Mouse (Mus musculus): Measurements from ENCODE around the gene Fndc9. TPM values are rescaled to one million over a fixed set of nuclear protein-coding genes. Genes with fewer than 3 reads are reported as not detected.

The Fndc9 gene
- polyA plus RNA-seq, 1 experiment from 2014 or later: 2.7 TPM

GRCm38 (mm10) chr11:46223575-46223974, 11.8 kb upstream of the Fndc9 start:
- Histone ChIP-seq H3K27ac (ENCODE audit: low read depth, low read length) (no peak overlapping the region), H3K36me3 (ENCODE audit: control insufficient read depth, insufficient read depth, low read length) (peaks cover 28% of the 10 kb centered on the region), H3K4me3 (ENCODE audit: low read length) (no peak overlapping the region), H3K9ac (ENCODE audit: low read depth, low read length) (no peak overlapping the region), H3K27me3 (replicated peaks; ENCODE audit: control insufficient read depth, insufficient read depth, low read length) (no peaks in the 10 kb centered on the region), H3K4me1 (ENCODE audit: control insufficient read depth, insufficient read depth, low read depth, low read length) (peaks cover 14% of the 10 kb centered on the region), H3K4me2 (ENCODE audit: low read length) (no peak overlapping the region), H3K9me3 (ENCODE audit: control insufficient read depth, low read length) (no peaks in the 10 kb centered on the region)
- WGBS: 77% methylated on average over 2 of the region's 2 CpGs
- no peak for ATAC-seq

GRCm38 (mm10) chr11:46225345-46225744, 10.0 kb upstream of the Fndc9 start:
- H3K9ac ChIP-seq (ENCODE audit: low read depth, low read length): no peak overlapping the region
- no peaks in the 10 kb centered on the region for H3K9me3 ChIP-seq (ENCODE audit: control insufficient read depth, low read length)
- no peak overlapping the region for H3K27ac ChIP-seq (ENCODE audit: low read depth, low read length)
- no peak for ATAC-seq
- no peak overlapping the region for H3K4me3 ChIP-seq (ENCODE audit: low read length)
- no peak overlapping the region for H3K4me2 ChIP-seq (ENCODE audit: low read length)
- WGBS: 91% methylated on average over 5 of the region's 5 CpGs
- no peaks in the 10 kb centered on the region for H3K27me3 ChIP-seq (replicated peaks; ENCODE audit: control insufficient read depth, insufficient read depth, low read length)
- peaks cover 26% of the 10 kb centered on the region for H3K36me3 ChIP-seq (ENCODE audit: control insufficient read depth, insufficient read depth, low read length)
- no peaks in the 10 kb centered on the region; the same call in 1 of the 2 replicates for H3K4me1 ChIP-seq (ENCODE audit: control insufficient read depth, insufficient read depth, low read depth, low read length)

- ATAC-seq: no peak
- H3K4me3 ChIP-seq (ENCODE audit: low read length): no peak overlapping the region
- H3K9ac ChIP-seq (ENCODE audit: low read depth, low read length): no peak overlapping the region
Observed at GRCm38 (mm10) chr11:46230184-46230583, 5.1 kb upstream of the Fndc9 start.

GRCm38 (mm10) chr11:46232803-46233202, 2.5 kb upstream of the Fndc9 start:
- H3K27ac ChIP-seq (ENCODE audit: low read depth, low read length): no peak overlapping the region
- no peak overlapping the region for H3K9ac ChIP-seq (ENCODE audit: low read depth, low read length)
- no peaks in the 10 kb centered on the region for H3K27me3 ChIP-seq (replicated peaks; ENCODE audit: control insufficient read depth, insufficient read depth, low read length)
- no peak for ATAC-seq
- no peak overlapping the region for H3K4me3 ChIP-seq (ENCODE audit: low read length)
- peaks cover 11% of the 10 kb centered on the region for H3K4me1 ChIP-seq (ENCODE audit: control insufficient read depth, insufficient read depth, low read depth, low read length)
- no peak overlapping the region for H3K4me2 ChIP-seq (ENCODE audit: low read length)
- H3K9me3 ChIP-seq (ENCODE audit: control insufficient read depth, low read length): no peaks in the 10 kb centered on the region
- WGBS: 93% methylated on average over 4 of the region's 4 CpGs
- peaks cover 16% of the 10 kb centered on the region for H3K36me3 ChIP-seq (ENCODE audit: control insufficient read depth, insufficient read depth, low read length)

More at GRCm38 (mm10) chr11:46230184-46230583, 5.1 kb upstream of the Fndc9 start:
- Histone ChIP-seq H3K4me2 (ENCODE audit: low read length) (no peak overlapping the region), H3K27ac (ENCODE audit: low read depth, low read length) (no peak overlapping the region), H3K36me3 (ENCODE audit: control insufficient read depth, insufficient read depth, low read length) (peaks cover 11% of the 10 kb centered on the region), H3K9me3 (ENCODE audit: control insufficient read depth, low read length) (no peaks in the 10 kb centered on the region), H3K4me1 (ENCODE audit: control insufficient read depth, insufficient read depth, low read depth, low read length) (peaks cover 3% of the 10 kb centered on the region), H3K27me3 (replicated peaks; ENCODE audit: control insufficient read depth, insufficient read depth, low read length) (no peaks in the 10 kb centered on the region)
- WGBS: 62% methylated on average over 6 of the region's 6 CpGs

GRCm38 (mm10) chr11:46233966-46234365, 1.4 kb upstream of the Fndc9 start:
- Histone ChIP-seq H3K9me3 (ENCODE audit: control insufficient read depth, low read length) (no peaks in the 10 kb centered on the region), H3K4me1 (ENCODE audit: control insufficient read depth, insufficient read depth, low read depth, low read length) (peaks cover 11% of the 10 kb centered on the region), H3K27ac (ENCODE audit: low read depth, low read length) (no peak overlapping the region), H3K27me3 (replicated peaks; ENCODE audit: control insufficient read depth, insufficient read depth, low read length) (no peaks in the 10 kb centered on the region), H3K4me2 (ENCODE audit: low read length) (no peak overlapping the region), H3K9ac (ENCODE audit: low read depth, low read length) (no peak overlapping the region), H3K4me3 (ENCODE audit: low read length) (no peak overlapping the region), H3K36me3 (ENCODE audit: control insufficient read depth, insufficient read depth, low read length) (peaks cover 21% of the 10 kb centered on the region)
- ATAC-seq: no peak
- WGBS: 53% methylated on average over 4 of the region's 4 CpGs

- WGBS: 42% methylated on average over 4 of the region's 4 CpGs
- Histone ChIP-seq H3K9me3 (ENCODE audit: control insufficient read depth, low read length) (no peaks in the 10 kb centered on the region), H3K36me3 (ENCODE audit: control insufficient read depth, insufficient read depth, low read length) (peaks cover 35% of the 10 kb centered on the region), H3K27ac (ENCODE audit: low read depth, low read length) (no peak overlapping the region), H3K27me3 (replicated peaks; ENCODE audit: control insufficient read depth, insufficient read depth, low read length) (no peaks in the 10 kb centered on the region), H3K4me2 (ENCODE audit: low read length) (no peak overlapping the region), H3K9ac (ENCODE audit: low read depth, low read length) (no peak overlapping the region), H3K4me1 (ENCODE audit: control insufficient read depth, insufficient read depth, low read depth, low read length) (peaks cover 11% of the 10 kb centered on the region), H3K4me3 (ENCODE audit: low read length) (no peak overlapping the region)
- ATAC-seq: no peak
Observed at GRCm38 (mm10) chr11:46236976-46237375, 1.6 kb downstream of the Fndc9 start.

- peaks cover 40% of the 10 kb centered on the region for H3K36me3 ChIP-seq (ENCODE audit: control insufficient read depth, insufficient read depth, low read length)
- H3K4me2 ChIP-seq (ENCODE audit: low read length): no peak overlapping the region
- H3K9me3 ChIP-seq (ENCODE audit: control insufficient read depth, low read length): no peaks in the 10 kb centered on the region
- H3K9ac ChIP-seq (ENCODE audit: low read depth, low read length): no peak overlapping the region
- WGBS: 97% methylated on average over 7 of the region's 7 CpGs
- H3K4me1 ChIP-seq (ENCODE audit: control insufficient read depth, insufficient read depth, low read depth, low read length): no peaks in the 10 kb centered on the region
- H3K27ac ChIP-seq (ENCODE audit: low read depth, low read length): no peak overlapping the region
- H3K27me3 ChIP-seq (replicated peaks; ENCODE audit: control insufficient read depth, insufficient read depth, low read length): no peaks in the 10 kb centered on the region
- no peak for ATAC-seq
- H3K4me3 ChIP-seq (ENCODE audit: low read length): no peak overlapping the region
Observed at GRCm38 (mm10) chr11:46241150-46241673, 5.9 kb downstream of the Fndc9 start.

GRCm38 (mm10) chr11:46241985-46242384, 6.7 kb downstream of the Fndc9 start:
- Histone ChIP-seq H3K36me3 (ENCODE audit: control insufficient read depth, insufficient read depth, low read length) (peaks cover 48% of the 10 kb centered on the region), H3K9me3 (ENCODE audit: control insufficient read depth, low read length) (no peaks in the 10 kb centered on the region), H3K4me2 (ENCODE audit: low read length) (no peak overlapping the region), H3K27me3 (replicated peaks; ENCODE audit: control insufficient read depth, insufficient read depth, low read length) (no peaks in the 10 kb centered on the region), H3K4me1 (ENCODE audit: control insufficient read depth, insufficient read depth, low read depth, low read length) (no peaks in the 10 kb centered on the region), H3K4me3 (ENCODE audit: low read length) (no peak overlapping the region), H3K27ac (ENCODE audit: low read depth, low read length) (no peak overlapping the region), H3K9ac (ENCODE audit: low read depth, low read length) (no peak overlapping the region)
- no peak for ATAC-seq
- WGBS: 93% methylated on average over 8 of the region's 8 CpGs

- H3K4me2 ChIP-seq (ENCODE audit: low read length): no peak overlapping the region
- no peaks in the 10 kb centered on the region for H3K9me3 ChIP-seq (ENCODE audit: control insufficient read depth, low read length)
- H3K27ac ChIP-seq (ENCODE audit: low read depth, low read length): no peak overlapping the region
- H3K27me3 ChIP-seq (replicated peaks; ENCODE audit: control insufficient read depth, insufficient read depth, low read length): no peaks in the 10 kb centered on the region
- no peak overlapping the region for H3K4me3 ChIP-seq (ENCODE audit: low read length)
- H3K4me1 ChIP-seq (ENCODE audit: control insufficient read depth, insufficient read depth, low read depth, low read length): no peaks in the 10 kb centered on the region
- no peak overlapping the region for H3K9ac ChIP-seq (ENCODE audit: low read depth, low read length)
- 87% methylated on average over 23 of the region's 23 CpGs for WGBS
- H3K36me3 ChIP-seq (ENCODE audit: control insufficient read depth, insufficient read depth, low read length): peaks cover 39% of the 10 kb centered on the region
- ATAC-seq: no peak
Observed at GRCm38 (mm10) chr11:46244731-46245604, 9.6 kb downstream of the Fndc9 start.
